Mouse (Mus musculus): Measurements from ENCODE around the gene Ggt7. TPM values are rescaled to one million over a fixed set of nuclear protein-coding genes. Genes with fewer than 3 reads are reported as not detected.
"Not testable (repeated sequence)": the region's sequence is repeated elsewhere in the genome, so short reads cannot be mapped to it uniquely, and the experiment has no call there.

Ggt7 gene
- 1 to 10 TPM in 2 of 4 experiments, under 1 TPM in 2; 0.75 to 1.4 (median 1.1) TPM for total RNA-seq (2022)

DNA sequence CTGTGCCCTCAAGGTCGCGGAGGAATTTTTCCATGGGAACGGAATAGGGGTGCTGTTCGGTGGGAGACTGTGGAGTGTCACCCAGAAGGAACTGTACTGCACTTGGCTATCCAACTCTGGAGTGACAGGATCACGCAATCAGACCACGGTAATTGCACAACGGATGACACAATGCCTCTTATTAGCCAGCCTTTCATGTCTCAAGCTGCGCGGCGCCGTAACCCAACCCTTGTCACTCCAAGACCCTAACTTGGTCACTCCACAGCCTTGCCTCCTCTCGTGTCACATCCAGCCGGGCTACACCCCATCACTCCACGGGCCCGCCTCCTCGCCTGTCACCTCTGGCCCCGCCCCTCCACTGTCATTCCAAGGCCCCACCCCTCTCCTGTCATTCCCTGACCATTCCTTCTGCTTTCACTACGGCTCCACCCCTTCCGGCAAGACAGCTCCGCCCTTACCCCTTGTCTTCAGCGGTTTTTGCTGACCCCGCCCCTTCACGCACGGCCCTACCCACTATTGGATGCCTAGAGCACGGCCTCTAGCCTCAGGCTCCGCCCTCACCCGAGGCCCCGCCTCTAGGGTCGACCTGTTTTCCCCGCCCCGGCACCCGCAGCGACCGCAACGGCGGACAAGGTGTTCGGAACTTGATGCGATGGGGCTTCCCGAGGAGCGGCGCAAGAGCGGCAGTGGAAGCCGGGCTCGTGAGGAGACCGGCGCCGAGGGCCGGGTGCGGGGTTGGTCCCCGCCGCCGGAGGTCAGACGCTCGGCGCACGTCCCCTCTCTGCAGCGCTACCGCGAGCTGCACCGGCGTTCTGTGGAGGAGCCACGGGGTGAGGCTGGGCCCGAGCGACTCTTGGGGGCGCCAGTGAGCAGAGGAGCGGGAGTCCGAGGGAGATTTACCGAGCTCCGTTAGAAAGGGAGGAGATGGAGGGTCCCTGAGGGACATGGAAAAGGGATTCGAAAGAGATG, at the start of gene Ggt7, which contains the start of gene Acss2:
Gene Ggt7 (minus strand): TSS at position 783 of the 969 bp plus-strand sequence.
Gene Acss2 (plus strand): TSS at position 494 of the 969 bp plus-strand sequence.
- peak; percentile 99 for DNase-seq (ENCODE audit: low spot score in 2 of 2)

DNA sequence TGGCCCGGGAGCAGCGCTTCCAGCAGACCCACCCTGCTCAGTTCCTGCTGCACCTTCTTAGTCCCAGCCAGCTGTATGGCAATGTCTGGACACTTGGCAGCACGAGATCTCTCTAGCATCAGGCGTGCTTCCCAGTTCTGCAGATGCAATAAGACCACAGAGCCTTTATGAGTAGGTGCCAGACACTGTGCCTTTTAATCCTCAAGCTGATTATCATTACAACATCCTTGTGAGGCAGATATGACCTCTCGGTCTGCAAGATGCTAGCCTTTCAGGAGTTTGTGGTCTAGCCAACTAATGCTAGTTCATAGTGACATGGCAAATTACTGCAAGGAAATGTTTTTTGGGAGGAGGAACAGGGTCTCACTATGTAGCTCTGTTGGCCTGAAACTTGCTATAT, 49.7 kb upstream of the Ggt7 start:
- no peak for DNase-seq (ENCODE audit: low spot score in 2 of 2)

DNA sequence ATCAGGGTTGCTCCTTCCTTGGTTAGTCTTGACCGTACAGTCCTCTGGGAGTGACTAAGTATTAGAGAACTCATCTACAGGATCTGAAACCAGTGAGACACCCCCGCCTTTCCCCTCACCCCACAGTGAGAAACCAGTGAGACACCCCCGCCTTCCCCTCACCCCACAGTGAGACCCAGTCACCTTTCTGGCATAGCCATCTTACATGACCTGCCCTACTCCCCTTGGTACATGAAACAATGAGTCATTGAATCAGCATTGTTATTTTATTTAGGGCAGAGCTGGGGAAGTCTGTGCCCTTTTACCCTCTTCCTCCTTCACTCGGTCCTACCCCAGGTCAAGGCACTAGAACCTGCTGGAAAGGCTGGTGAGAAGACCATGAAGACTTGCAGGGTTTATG, 44.9 kb upstream of the Ggt7 start:
- DNase-seq (ENCODE audit: low spot score in 2 of 2), result no peak

DNA sequence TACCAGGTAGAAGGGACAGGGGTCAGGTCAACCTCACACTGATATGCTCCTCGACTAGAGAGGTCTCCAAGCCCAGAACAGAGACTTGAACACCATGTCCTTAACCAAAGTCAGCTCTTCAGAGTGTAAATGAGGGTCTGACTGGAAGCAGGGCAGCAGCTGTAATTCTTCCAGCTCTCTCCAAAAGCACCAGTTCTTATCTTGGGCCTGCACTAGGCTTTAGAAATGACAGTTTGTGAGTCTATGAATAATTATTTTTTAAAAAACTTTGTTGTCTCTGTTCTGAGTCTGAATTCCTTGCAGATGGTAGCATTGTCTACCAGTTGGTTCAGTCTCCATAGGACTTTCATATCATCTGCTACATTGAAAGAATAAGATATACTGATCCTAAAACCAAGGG, 44.2 kb upstream of the Ggt7 start:
- no peak for DNase-seq (ENCODE audit: low spot score in 2 of 2)

DNA sequence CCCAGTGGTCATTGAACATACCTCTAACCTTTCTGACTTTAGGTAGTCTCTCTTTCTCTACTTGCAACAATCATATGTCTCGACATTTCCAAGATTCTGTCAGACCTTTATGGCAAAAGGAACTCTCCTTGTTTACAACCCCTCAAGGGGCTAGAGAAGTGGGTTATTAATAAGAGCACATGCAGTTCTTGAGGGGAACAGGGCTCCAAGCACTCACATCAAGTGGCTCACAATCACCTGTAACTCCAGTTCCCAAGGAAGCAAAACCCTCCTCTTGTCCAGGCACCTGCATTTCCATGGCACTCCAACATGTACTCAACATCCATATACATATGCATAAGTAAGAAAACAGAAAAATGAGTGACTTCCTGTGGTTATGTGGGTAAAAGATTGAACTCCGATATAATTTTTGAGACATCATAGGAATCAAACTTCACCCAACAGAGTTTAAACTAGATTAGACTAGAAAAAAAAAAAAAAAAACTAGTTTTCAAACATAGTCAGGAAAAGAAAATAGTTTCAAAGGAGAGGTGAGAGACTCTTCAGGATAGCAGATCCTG, 36.5 kb upstream of the Ggt7 start:
- no peak for DNase-seq (ENCODE audit: low spot score in 2 of 2)

DNA sequence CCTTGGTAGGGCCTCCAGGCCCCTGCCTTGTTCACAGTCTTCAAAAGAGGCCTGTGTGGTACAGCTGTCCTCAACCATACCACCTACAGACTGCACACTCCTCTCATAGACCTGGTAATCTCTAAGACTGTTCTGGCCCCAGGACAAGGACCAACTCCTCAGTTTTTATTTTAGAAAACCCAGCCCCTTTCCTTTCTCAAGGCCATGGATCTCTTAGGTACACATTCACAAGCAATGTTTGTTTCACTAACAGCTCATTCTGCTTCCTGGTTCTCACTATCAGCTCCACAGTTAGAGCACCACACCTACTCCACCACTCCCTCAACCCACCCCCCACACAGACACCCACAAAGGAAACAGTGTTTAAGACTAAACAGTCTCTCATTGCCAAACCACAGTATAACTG, 34.9 kb upstream of the Ggt7 start:
- no peak for DNase-seq (ENCODE audit: low spot score in 2 of 2)

DNA sequence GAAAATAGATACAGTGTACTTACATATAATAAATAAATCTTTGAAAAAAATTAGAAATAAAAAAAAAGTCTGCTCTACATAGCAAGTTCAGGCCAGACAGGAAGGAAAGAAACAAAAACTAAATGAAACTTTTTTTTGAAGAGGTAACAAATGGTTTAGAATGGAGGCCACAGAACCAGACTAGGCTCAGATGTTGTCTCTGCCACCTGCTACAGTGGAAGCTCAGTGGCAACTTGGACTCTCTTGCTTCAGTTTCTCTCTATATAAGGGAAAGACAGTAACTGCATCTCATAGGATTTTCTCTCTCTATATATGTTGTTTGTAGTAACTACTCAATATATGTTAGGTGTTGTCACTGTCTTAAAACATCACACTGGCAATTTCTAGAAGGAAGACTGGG, 34.3 kb upstream of the Ggt7 start:
- DNase-seq (ENCODE audit: low spot score in 2 of 2), result no peak

DNA sequence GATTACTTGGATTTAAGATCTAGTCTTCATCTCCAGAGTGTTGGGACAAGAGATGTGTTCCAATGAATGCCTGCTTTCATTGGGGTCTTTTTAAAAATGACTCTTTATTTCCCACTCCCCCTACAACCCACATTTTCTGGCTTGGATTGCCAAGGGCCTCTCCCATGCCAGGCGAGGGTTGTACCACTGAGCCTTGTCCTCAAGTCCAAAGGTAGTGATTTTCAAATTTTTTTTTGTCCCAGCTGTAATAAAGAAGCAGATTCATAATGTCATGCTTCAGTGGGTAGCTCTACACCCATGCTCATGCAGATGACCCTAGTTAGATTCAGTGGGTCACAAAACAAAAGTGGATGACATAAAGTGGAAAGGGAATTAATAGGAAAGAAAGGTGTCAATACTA, 28.9 kb upstream of the Ggt7 start:
- no peak for DNase-seq (ENCODE audit: low spot score in 2 of 2)

DNA sequence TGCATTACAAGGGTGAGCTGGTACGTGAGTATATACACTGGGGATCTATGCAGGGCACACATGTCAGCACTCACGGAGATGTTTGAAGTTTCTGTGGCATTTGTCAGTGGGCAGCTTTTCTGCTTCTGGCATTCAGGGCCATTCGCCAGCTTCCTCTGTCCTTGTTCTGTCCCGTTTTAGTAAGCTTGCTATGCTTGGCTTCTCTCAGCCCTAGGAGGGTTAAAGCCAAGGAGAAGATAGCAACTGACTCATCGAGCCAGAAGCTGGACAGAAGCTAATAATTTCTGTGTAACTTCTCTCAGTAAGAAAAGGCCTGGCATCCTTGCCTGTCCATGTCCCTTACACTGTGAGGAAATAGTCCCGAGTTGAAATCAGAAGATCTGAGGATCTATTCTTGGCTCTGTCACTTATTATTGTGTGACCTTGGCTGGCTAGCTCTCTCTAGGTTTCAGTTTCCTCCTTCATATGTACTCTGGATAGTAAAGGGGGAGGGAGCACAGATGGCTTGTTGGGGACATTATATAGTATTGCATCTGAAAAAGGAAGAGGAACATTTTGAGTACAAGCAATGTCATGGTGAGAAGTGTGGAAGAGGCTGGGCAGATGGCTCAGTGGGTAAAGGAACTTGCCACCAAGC, 22.9 kb upstream of the Ggt7 start:
- peak; percentile 44 to 57 for DNase-seq (ENCODE audit: low spot score in 2 of 2)

DNA sequence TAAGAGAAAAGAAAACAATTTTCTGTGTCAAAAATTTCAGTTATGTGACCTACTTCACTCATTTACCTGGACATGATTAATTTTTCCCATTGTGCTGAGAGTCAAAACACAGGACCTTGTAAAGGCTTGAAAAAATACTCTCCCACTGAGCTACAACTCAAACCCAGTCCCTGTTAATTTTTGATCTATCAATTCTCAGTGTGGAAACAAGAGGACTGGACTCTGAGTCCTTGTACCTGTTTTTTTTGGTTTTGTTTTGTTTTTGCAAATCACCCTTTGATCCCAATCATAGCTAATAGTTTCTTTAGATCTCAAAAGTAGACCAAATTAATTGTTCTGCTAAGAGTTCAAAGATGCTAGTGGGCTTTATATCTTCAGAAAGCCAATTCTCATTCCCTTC, 21.7 kb upstream of the Ggt7 start:
- no peak for DNase-seq (ENCODE audit: low spot score in 2 of 2)

DNA sequence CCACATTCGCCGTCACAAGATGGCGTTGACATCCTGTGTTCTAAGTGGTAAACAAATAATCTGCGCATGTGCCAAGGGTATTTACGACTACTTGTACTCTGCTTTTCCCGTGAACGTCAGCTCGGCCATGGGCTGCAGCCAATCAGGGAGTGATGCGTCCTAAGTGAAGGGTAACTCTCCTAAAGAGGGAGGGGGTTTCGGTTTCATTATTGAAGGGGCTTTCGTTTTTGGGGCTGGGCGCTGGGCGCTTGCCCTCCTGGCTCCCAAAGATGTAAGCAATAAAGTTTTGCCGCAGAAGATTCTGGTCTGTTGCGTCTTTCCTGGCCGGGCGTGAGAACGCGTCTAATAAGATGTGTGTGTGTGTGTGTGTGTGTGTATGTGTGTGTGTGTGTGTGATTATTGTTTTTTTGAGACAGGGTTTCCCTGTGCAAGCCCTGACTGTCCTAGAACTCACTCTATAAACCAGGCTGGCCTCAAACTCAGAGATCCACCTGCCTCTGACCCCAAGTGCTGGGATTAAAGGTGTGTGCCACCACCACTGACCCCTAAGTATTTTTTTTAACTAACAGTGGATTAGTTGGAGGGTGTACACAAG, 20.5 kb upstream of the Ggt7 start:
- DNase-seq (ENCODE audit: low spot score in 2 of 2), result not testable (repeated sequence)

DNA sequence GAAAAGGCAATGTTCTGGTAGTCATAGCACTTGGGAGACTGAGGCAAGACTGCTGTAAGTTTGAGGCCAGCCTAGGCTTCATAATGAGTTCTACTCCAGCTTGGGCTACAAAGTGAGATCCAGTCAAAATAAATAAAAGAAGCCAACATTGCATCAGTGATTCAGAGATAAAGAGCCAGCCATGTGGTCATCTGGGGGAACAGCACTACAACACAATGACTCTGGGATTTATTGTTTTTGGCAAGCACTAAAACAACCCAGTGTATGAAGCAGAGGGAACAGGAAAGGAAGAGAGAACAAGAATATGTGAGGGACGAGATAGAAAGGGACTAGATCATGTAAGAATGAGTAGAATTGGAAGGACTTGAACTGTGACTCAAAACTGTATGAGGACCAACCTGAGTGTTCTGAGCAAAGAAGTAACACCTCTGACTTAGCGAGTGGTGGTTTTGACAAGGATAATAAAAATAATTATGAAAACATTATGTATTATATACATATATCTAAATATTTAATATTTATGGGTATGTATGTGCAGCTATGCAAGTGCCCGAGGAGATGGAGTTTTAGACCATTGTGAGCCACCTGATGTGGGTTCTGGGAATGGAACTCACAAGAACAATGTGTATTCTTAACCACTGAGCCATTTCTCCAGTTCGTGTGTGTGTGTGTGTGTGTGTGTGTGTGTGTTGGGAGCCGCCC, 19.9 kb upstream of the Ggt7 start:
- DNase-seq (ENCODE audit: low spot score in 2 of 2), result no peak

DNA sequence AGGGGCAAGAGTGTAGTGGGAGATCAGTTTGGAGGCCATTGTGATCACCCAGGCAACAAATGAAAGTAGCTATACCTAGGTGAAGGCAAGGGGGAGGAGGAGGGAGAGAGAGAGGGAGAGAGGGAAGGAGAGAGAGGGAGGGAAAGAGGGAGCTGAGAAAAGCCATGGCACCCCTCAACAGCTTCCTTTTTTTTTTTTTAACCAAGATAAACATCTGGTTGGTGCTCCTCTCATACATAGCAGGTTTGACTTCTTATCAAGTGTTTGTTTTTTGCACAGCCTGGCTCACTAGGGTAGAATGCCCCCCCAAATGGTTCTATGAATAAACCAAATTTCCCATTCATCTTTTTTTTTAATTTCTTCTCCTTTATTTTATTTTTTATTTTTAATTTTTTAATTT, 18.3 kb upstream of the Ggt7 start:
- no peak for DNase-seq (ENCODE audit: low spot score in 2 of 2)

DNA sequence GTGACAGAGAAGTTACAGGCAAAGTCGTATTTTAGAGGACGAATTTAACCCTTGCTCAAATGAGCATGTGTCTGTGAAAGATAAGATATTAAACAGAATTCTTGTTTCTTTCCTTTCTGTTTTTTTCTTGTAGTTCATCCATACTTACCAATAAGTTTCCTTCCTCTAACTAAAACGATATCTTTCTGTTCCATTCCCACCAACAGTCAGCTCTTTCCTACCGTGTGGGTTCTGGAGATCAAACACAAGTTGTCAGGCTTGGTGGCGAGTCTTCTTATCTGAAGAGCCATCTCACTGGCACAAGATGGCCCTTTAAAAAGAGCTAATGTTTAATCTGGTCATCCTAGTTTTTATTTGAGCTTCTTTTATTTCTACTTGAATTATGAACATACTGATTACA, 9.3 kb upstream of the Ggt7 start:
- DNase-seq (ENCODE audit: low spot score in 2 of 2), result no peak

DNA sequence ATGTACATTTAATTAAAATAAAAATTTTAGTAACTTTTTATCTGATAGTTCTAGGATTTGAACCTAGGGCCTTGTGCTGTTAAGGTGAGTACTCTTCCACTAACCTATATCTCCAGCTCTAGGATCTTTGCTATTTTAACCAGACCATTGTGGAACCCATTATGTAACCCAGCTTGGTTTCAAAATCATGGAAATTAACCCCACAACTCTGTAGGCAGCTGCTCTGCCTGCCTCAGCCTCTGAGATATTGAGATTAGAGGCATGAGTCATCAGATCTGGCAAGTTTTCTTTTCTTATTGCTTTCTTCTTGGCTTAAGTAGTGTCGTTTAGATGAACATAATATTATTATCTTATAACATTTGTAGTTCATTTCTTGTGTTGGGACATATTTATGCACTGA, 6.3 kb upstream of the Ggt7 start:
- no peak for DNase-seq (ENCODE audit: low spot score in 2 of 2)

DNA sequence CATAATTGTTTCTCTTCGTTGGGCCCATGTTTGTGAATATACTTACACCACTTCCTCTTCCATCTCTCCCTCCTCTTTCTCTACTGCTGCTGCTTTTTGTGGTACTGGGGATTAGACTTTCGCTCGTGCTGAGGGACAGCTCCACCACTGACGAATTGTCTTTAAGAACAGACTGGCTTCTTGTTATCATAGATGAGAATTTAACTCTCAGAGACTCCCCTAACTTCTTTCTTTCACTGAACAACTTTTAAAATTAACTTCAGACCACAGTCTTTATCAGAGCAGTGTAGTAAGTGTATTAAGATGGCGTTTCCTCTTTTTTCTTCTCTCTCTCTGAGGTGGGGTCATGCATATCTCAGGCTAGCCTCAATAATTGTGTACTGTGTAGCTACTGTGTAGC, 5.7 kb upstream of the Ggt7 start:
- no peak for DNase-seq (ENCODE audit: low spot score in 2 of 2)

DNA sequence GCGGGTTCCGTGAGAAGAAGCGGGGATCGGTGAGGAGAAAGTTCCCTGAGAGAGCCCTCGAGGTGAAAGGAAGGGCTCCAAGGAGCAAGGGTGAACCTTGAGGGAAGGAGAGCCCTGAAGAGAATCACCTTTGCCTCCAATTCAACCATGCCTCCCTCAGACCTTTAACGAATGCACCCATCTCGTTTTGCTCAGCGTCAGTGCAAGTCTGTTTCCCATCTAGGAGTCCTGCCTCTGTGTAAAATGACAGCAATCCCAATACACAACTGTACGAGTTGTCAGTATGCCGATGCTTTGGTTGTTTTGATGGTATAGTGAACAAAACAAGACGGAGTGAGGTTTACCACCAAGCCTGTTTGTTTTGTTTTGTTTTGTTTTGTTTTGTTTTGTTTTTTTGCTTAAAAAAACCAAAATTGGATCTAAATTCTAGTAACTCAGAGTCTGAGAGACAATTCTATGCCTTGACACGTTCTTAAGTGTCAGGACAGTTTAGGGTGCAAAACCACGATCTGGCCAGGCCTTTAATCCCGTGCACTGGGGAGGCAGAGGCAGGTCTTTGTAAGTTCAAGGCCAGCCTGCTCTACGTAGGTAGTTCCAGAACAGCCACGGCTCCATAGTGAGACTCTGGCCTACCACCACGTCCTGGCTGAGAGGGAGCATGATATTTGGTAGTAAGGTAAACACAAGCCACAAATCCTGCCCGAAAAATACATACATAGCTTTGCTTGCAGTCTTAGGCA, 664 bp upstream of the Ggt7 start:
- DNase-seq (ENCODE audit: low spot score in 2 of 2), result no peak

DNA sequence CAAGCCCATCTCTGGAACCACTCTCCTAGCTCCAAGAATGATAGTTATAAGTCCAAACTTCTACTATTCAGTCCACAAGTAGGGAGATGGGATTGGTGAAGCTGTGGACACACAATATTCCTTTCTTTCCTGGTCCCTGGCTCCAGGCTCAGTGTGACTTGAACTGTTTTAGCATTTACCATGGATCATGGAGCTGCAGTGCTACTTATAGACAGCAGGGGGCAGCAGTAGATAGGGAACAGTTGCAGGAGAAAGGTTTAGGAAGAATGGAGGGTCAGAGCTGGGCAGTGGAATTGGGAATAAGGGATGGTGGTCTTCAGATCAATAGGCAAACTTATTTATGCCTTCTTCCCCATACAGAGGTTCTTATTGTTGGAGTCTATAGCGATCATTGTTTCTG, 2.1 kb downstream of the Ggt7 start:
- DNase-seq (ENCODE audit: low spot score in 2 of 2), result peak; percentile 25 to 28

DNA sequence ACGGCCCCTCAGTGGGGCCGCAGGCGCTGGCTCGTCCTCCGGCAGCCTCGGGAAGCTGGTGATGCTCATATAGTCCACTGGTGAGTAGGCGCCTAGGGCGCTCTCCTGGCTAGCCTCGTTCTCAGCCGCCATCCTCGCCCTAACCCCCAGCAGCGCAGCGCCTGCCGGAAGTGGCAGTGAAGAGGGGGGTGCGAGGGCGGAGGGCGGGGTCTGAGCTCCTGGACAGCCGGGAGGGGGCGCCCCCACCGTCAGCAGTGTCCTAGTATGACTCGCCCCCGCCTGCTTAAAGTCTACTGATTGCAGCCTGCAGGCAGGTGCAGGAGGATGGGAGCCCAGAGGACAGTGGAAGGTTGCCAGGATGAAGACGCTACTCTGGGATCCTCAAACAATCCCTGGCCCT, 3.4 kb downstream of the Ggt7 start:
- peak; percentile 70 to 72 for DNase-seq (ENCODE audit: low spot score in 2 of 2)

DNA sequence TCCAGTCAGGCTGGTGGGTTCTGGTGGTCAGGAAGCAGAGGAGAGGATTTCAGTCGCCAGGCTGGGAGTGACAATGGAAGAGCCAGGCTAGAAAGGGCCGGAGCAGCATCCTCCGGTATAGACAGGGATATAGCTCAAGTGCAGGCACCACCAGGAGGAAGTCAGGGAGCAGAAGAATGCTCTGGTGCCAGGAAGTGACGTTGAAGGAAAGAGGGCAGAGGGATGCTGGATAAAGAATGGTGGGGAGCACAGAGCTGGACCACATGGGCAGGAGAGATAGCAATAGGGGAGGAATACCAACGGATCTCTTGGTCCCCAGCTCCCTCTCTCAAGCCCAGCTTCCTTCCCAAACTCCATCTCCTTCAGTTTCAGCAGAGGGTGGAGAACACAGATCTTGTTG, 4.5 kb downstream of the Ggt7 start:
- DNase-seq (ENCODE audit: low spot score in 2 of 2), result no peak

DNA sequence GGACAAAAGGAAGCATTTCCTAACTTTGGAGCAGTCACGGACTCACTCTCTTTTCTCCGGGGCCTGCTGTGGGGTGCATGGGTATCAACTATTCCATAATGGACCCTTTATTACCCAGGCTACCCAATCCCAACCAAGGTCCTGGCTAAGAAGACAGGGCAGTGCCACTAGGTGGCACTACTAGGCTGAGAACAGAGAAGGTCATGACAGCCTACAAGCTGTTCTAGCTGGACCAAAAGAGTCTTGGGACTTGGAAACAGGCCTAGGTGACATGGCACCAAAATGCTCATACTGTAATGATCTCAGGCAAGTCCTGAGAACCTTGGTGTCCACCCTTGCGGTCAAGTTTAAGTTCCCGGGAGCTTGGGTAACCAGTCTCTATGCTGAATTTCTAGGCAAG, 5.6 kb downstream of the Ggt7 start:
- DNase-seq (ENCODE audit: low spot score in 2 of 2), result peak in 1 of 2 experiments; percentile 37

All from gastrocnemius, adult 8-10 months (tissue).